Mouse (Mus musculus): ENCODE measurements at regions not wholly inside any gene's neighbourhood (a gene's known extent, or its start where the extent isn't known, plus 50 kb on each side); places are given as distances from the start of the nearest gene placed in this dataset.

DNA sequence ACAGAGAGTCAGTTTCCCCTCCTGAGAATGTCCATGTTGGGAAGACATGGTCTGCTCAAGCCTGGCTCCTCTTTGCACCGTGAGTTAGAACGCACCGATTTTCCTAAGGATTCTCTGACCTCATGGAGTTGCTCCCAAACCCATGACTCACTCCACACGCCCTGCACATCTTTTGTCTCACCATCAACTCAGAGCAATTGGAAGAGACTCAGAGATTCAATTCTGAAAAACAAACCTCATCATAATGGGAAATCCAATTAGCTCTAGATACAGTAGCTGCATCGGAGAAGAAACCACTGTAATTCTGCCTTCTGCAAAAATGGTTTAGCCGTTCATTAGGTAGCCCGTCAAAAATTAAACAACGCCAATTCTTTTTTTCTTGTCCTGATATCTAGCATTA is 200.6 kb upstream of the Tank start:
- no peak for TF ChIP-seq POLR2A (IDR thresholded peaks at IDR 0.05; ENCODE audit: insufficient read depth, low read depth, low read length)
- TF ChIP-seq CTCF (IDR thresholded peaks at IDR 0.05) = no peak
- TF ChIP-seq EP300 (IDR thresholded peaks at IDR 0.05; ENCODE audit: insufficient read depth, low read depth, low read length) = no peak

All from heart, adult 2 months (tissue).